Mouse (Mus musculus) megakaryocyte, embryonic 14.5 days (primary cell): Measurements from ENCODE around the gene Ddx55. TPM values are rescaled to one million over a fixed set of nuclear protein-coding genes. Genes with fewer than 3 reads are reported as not detected.
A peak's percentile ranks its signal among the peaks of the same experiment; 100 is the strongest.
"Not testable (repeated sequence)": the region's sequence is repeated elsewhere in the genome, so short reads cannot be mapped to it uniquely, and the experiment has no call there.

Experiments
- H3K27me3 ChIP-seq: replicated peaks from 2 replicates; pipeline ENCODE3; 2012; ENCODE audit warnings: inconsistent platforms
- H3K36me3 ChIP-seq: replicated peaks from 2 replicates; pipeline ENCODE3; 2012; ENCODE audit warnings: low read length, inconsistent platforms, mixed read lengths
- H3K4me1 ChIP-seq: 2 replicates; pipeline ENCODE4 v1.6.1; 2012; ENCODE audit warnings: inconsistent platforms
- H3K4me3 ChIP-seq: replicated peaks from 2 replicates; pipeline ENCODE3; 2012; ENCODE audit warnings: moderate library complexity, mild to moderate bottlenecking, inconsistent platforms
- H3K9me3 ChIP-seq: 2 replicates; pipeline ENCODE4 v1.6.1; 2012; ENCODE audit warnings: inconsistent platforms
- FLI1 ChIP-seq: IDR thresholded peaks from 2 replicates; pipeline ENCODE4 v1.6.1; 2012; ENCODE audit warnings: low read length, inconsistent platforms, mixed read lengths
- GATA1 ChIP-seq: IDR thresholded peaks from 3 replicates; pipeline ENCODE4 v1.6.1; 2012; ENCODE audit warnings: mixed read lengths, low read length, inconsistent platforms, borderline replicate concordance
- polyA plus RNA-seq: library from polyadenylated mRNA; stranded (reverse); fragments of >175 nt; gene quantifications from 2 replicates; pipeline ENCODE4 v1.2.3, GENCODE M21; 2012; ENCODE audit warnings: low replicate concordance; ENCODE audit not compliant: insufficient read depth

The Ddx55 gene
- polyA plus RNA-seq, 1 experiment: 7.1 TPM

DNA sequence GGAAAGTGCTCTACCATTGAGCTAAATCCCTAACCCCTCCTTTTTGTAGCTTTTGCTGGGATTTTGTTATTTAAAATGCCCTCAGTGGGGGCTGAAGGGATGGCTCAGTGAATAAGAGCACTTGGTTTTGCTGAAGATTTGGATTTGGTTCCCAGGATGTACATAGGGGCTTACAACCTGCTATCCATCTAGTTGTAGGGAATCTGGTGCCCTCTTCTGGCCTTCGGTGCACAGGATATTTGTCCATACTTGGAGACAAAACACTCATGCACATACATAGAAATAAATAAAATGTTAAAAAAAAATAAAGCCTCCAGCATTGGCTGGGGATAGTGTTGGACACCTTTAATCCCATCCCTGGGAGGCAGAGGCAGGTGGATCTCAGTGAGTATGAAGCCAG lies 2.5 kb downstream of the Ddx55 start:
- H3K27me3 ChIP-seq: no peaks in the 10 kb centered on the region
- no peaks in the 10 kb centered on the region for H3K9me3 ChIP-seq
- H3K4me3 ChIP-seq: no peak overlapping the region
- TF ChIP-seq GATA1 (no peak), FLI1 (no peak)
- peaks cover 65% of the 10 kb centered on the region for H3K36me3 ChIP-seq
- H3K4me1 ChIP-seq: peaks cover 37% of the 10 kb centered on the region

DNA sequence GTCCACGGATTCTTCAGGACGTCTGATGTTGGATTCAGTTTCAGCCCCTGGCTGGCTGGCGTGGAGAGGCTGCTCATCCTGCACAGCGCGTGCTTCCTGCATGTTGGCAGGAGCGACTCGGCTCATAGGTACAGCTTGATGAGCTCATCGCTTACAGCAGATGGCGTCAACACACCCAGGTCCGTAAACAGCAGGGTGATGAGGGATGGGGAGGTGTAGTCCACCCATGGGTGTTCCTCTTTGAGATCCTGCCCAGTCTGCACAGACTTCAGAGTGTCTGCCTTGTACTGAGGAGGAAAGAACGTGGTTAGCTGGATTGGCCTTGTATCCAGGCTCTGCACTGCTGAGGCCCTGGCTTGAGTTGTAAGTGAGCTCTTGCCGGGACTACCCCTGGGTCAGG lies 18.4 kb downstream of the Ddx55 start:
- TF ChIP-seq FLI1: no peak
- TF ChIP-seq GATA1: no peak
- H3K27me3 ChIP-seq: no peaks in the 10 kb centered on the region
- peaks cover 16% of the 10 kb centered on the region for H3K4me1 ChIP-seq
- peaks cover 100% of the 10 kb centered on the region for H3K36me3 ChIP-seq
- no peaks in the 10 kb centered on the region for H3K9me3 ChIP-seq
- no peak overlapping the region for H3K4me3 ChIP-seq

DNA sequence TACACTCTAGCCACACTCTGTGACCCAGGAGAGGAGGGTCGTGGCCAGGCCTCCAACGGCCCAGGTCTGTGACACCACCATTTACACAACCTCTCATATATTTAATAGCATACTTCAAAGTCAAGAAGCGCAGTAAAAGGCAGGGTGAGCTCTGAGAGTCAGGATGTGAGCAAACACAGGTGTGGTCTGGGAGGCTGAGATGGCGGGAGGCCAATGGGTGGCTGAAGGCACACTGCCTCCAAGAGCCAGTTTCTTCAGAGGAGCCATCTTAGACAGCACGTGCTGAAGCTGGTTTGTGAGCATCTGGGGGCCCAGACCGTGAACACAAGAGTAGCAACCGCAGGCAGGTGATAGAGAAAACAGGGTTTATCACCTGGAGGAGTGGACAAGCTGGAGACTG lies 22.8 kb downstream of the Ddx55 start:
- TF ChIP-seq FLI1 (no peak), GATA1 (no peak)
- Histone ChIP-seq H3K4me3 (no peak overlapping the region), H3K36me3 (peaks cover 72% of the 10 kb centered on the region), H3K27me3 (no peaks in the 10 kb centered on the region), H3K9me3 (no peaks in the 10 kb centered on the region), H3K4me1 (peaks cover 49% of the 10 kb centered on the region)

DNA sequence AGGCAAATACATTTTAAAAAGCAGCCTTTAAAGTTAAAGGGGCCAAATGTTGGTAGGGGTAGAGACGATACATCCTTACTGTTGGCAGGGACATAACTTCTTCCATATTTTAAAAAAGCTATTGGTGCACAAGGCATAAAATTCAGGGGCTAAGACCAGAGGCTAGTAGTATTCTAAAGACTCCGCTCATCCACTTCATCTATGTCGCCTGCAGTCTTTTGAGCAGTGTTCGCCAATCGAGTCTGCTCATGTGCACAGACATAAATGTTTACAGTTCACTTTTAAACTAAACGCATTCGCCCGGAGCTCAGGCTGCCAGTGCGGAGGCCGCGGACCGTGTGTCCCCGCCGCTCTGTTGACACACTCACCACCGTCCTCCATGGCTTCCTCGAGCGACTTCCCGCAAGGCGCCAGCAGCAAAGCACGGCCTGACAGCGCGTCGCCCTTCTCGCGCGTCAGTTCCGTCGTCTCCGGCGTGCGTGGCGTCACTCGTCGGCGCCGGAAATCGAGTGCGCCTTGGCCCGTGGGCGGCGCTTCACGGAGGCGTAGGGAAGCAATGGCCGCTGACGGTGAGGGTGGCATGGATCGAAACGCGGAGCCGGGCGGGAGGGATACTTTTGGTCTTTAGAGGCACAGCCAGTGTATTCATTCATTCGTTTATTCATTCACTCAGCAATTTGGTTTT lies 26.1 kb downstream of the Ddx55 start, which contains the start of the genes Eif2b1 and Gtf2h3:
TSS of gene Eif2b1 (minus strand) at position 499 of the 685 bp plus-strand sequence.
TSS of gene Gtf2h3 (plus strand) at position 508 of the 685 bp plus-strand sequence.
- Histone ChIP-seq H3K36me3 (peaks cover 57% of the 10 kb centered on the region), H3K27me3 (no peaks in the 10 kb centered on the region), H3K4me3 (peak within 1 kb of the TSS; percentile 97), H3K4me1 (peaks cover 72% of the 10 kb centered on the region), H3K9me3 (no peaks in the 10 kb centered on the region)
- TF ChIP-seq GATA1 (no peak), FLI1 (peak; percentile 57; the same call in 1 of the 2 replicates)

DNA sequence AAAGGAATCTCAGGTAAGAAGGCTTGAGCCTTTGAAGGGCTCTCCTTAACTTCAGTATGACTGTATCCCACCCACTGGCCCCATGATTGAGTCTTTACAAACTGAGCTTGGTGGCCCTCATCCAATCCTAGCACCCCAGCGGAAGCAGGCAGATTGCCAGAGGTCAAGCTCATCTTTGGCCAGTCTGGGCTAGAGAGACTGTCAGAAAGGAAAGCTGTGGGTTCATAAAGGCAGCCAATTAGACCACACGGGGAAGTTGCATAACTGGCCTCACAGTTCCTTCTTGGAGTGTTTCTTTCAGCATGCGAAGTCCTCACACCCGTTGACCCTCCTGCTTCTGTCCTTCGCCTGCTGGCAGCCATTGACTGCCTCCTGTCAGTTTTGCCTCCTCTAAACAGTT lies 29.9 kb downstream of the Ddx55 start:
- H3K36me3 ChIP-seq: peaks cover 55% of the 10 kb centered on the region
- peaks cover 45% of the 10 kb centered on the region for H3K4me1 ChIP-seq
- no peak overlapping the region for H3K4me3 ChIP-seq
- no peak for TF ChIP-seq GATA1
- no peak for TF ChIP-seq FLI1
- no peaks in the 10 kb centered on the region for H3K27me3 ChIP-seq
- H3K9me3 ChIP-seq: no peaks in the 10 kb centered on the region

DNA sequence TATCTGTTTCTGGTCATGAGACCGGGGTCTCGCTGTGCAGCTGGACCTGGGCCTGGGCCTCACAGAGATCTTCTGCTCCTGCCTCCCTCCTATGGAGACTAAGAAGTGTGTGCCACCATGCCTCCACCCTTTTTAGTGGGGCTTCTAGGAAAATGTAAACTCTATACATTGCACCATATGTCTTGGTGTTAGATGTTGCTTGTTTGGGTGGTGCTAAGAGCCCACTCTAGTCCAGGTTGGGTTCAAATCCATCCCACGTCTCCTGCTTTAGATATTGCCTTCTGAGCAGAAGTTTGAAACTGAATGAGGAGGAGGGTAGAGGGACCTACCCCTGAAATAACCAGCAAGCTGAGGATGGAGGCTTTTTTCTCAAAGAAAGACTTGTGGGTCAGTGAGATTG lies 40.1 kb downstream of the Ddx55 start:
- TF ChIP-seq GATA1: no peak
- Histone ChIP-seq H3K4me3 (no peak overlapping the region), H3K36me3 (peaks cover 90% of the 10 kb centered on the region), H3K9me3 (no peaks in the 10 kb centered on the region), H3K27me3 (no peaks in the 10 kb centered on the region), H3K4me1 (no peaks in the 10 kb centered on the region)

DNA sequence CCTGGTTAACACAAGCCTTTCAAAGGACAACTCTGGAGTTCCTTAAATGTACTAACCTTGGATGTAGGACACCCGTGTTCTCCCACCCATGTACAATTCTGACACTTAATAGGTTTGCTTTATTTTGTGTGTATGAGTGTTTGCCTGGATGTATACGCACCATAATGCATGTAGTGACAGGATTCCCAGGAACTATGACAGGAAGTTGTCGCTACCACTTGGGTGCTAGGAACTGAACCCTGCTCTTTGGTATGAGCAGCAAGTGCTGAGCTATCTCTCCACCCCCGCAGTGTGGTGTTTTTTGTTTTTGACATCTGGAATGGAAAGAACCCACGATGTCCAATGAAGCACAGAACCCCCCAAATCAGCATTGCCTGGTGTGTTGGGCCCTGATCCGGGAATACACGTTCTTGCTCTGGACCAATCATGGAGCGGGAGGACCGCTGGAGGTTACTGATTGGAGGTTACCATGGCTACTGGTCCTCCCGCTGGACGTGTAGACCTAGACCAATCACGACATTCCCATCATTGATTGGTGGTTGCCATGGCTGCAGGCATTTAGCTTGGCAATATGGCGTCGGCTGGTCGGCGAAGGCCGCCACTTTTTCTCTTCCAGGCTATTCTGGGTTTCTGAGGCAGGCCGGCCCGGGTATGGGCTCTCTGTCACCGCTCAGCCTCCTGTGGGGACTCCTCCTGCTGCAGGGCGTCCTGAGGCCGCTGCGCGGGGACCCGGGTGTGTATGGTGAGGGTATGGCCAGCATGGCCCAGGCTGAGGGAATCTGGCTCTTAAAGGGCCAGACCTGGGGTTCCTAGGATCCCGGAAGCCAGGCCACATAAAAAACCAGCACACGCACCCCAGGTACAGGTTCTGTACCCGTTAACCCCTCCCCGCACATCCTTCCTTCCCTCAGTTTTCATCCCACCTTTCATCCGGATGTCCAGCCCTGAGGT lies 45.8 kb downstream of the Ddx55 start:
- Histone ChIP-seq H3K36me3 (peaks cover 40% of the 10 kb centered on the region), H3K4me3 (peak overlapping the region; percentile 84), H3K4me1 (peaks cover 17% of the 10 kb centered on the region; the same call in 1 of the 2 replicates), H3K27me3 (no peaks in the 10 kb centered on the region), H3K9me3 (peaks cover 11% of the 10 kb centered on the region)
- no peak for TF ChIP-seq FLI1
- no peak for TF ChIP-seq GATA1

DNA sequence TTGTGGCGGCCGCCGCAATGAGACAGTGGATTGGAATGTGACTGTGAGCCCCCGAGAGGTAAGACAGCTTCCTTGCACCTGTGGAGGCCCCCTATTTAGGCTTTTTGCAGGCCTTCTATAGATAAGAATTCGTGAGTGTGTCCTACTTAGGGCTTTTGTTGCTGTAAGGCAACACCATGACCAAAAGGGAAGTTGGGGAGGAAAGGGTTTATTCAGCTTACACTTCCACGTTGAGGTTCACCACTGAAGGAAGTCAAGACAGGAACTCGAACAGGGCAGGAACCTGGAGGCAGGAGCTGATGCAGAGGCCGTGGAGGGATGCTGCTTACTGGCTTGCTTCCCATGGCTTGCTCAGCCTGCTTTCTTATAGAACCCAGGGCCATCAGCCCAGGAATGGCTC lies 47.1 kb downstream of the Ddx55 start:
- H3K27me3 ChIP-seq, H3K4me3 ChIP-seq: not testable (repeated sequence)
- Histone ChIP-seq H3K4me1 (peaks cover 25% of the 10 kb centered on the region), H3K36me3 (peaks cover 28% of the 10 kb centered on the region), H3K9me3 (peaks cover 11% of the 10 kb centered on the region)

DNA sequence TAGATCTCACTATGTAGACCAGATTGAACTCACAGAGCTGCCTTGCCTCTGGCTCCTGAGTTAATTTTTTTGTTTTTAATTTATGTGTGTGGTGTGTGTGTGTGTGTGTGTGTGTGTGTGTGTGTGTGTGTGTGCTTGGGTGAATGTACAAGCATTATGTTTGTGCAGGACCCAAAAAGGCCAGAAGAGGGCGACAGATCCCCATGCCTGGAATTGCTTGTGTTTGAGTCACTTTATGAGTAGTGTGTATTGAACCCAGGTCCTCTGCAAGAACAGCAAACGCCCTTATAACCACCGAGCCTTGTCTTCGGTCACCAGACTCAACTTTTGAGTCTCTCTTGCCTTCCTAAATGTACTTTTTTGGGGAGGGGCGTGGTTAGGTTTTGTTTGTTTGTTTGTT lies 49.7 kb downstream of the Ddx55 start:
- Histone ChIP-seq H3K27me3 (peaks cover 5% of the 10 kb centered on the region), H3K9me3 (peaks cover 11% of the 10 kb centered on the region), H3K36me3 (peaks cover 2% of the 10 kb centered on the region), H3K4me1 (peaks cover 27% of the 10 kb centered on the region), H3K4me3 (no peak overlapping the region)
- TF ChIP-seq GATA1: no peak
- no peak for TF ChIP-seq FLI1

DNA sequence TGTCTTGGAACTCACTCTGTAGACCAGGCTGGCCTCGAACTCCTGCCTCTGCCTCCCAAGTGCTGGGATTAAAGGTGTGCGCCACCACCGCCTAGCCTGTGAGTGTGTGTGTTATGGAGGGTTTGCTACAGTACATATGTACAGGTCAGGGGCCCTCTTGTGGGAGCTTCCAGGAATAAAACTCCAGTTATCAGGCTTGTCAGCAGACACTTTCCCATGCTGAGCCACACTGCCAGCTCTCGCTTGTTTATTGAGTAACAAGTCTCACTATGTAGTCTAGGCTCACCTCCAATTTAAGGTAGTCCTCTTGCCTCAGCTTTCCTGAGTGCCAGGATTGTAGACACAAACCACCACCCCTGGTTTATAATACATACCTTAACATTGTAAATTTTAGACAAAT lies 51.6 kb downstream of the Ddx55 start:
- Histone ChIP-seq H3K4me1 (peaks cover 17% of the 10 kb centered on the region), H3K36me3 (no peaks in the 10 kb centered on the region), H3K4me3 (no peak overlapping the region), H3K9me3 (peaks cover 11% of the 10 kb centered on the region), H3K27me3 (peaks cover 9% of the 10 kb centered on the region)
- TF ChIP-seq FLI1: no peak
- no peak for TF ChIP-seq GATA1
